Mouse (Mus musculus): Measurements from ENCODE around the gene Pon1.

DNA sequence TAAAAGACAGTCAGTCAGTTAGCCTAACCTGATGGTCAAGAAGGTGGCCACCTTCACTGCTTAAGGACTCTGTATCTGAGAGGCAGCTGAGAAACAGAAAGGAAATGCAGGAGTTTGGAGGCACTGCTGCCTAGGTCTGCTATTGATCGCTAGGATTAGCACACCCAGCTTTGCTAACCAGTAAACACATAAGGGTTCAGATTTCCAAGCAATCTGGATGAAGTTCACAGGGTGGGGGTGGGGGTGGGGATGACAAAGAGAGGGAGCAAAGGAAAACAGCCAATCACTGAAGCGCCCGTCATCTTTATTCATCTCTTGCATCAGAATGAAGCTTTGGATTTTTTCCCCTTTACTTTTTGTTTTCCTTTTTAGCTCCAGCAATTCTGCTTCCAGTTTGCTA lies 28.3 kb upstream of the Pon1 start:
- TF ChIP-seq HCFC1 (IDR thresholded peaks at IDR 0.05; ENCODE audit: low read depth, low read length) (no peak), POLR2A (IDR thresholded peaks at IDR 0.05; ENCODE audit: control insufficient read depth in 1 of 2, insufficient read depth in 1 of 2, low read depth in 1 of 2, low read length in 2 of 2, poor library complexity in 1 of 2) (no peak), CTCF (IDR thresholded peaks at IDR 0.05 in 2 of 3, conservative IDR thresholded peaks at IDR 0.05 in 1 of 3; ENCODE audit: control insufficient read depth in 1 of 3, insufficient read depth in 1 of 3, low read depth in 2 of 3, low read length in 3 of 3, poor library complexity in 1 of 3, severe bottlenecking in 1 of 3) (no peak), GATA1 (IDR thresholded peaks at IDR 0.05; ENCODE audit: low read depth, low read length) (no peak), MEF2A (IDR thresholded peaks at IDR 0.05; ENCODE audit: extremely low read depth, insufficient replicate concordance, low read depth, low read length, poor library complexity, severe bottlenecking) (no peak), SMC3 (IDR thresholded peaks at IDR 0.05; ENCODE audit: low read depth, low read length) (no peak), POLR2AphosphoS5 (IDR thresholded peaks at IDR 0.05; ENCODE audit: borderline replicate concordance, low read depth, low read length) (no peak), RCOR1 (IDR thresholded peaks at IDR 0.05; ENCODE audit: low read depth, low read length) (no peak), SIN3A (IDR thresholded peaks at IDR 0.05; ENCODE audit: low read length) (no peak), TAL1 (IDR thresholded peaks at IDR 0.05; ENCODE audit: low read length) (no peak), USF2 (IDR thresholded peaks at IDR 0.05; ENCODE audit: borderline replicate concordance in 1 of 2, insufficient read depth in 1 of 2, low read depth in 1 of 2, low read length in 2 of 2) (no peak), CHD1 (IDR thresholded peaks at IDR 0.05; ENCODE audit: low read depth, low read length) (no peak), USF1 (IDR thresholded peaks at IDR 0.05; ENCODE audit: low read depth, low read length) (no peak)
